Mouse (Mus musculus) 3134 (cell line): ENCODE measurements around the gene Zfp689.
"Not testable (repeated sequence)": the region's sequence is repeated elsewhere in the genome, so short reads cannot be mapped to it uniquely, and the experiment has no call there.

ENCODE experiments used
- DNase-seq: peaks from one replicate; pipeline ENCODE4 v3.0.0-alpha.2; 2011; ENCODE audit warnings: low spot score; ENCODE audit not compliant: insufficient read length; ENCODE audit errors: extremely low read depth

Gene Zfp689

DNA sequence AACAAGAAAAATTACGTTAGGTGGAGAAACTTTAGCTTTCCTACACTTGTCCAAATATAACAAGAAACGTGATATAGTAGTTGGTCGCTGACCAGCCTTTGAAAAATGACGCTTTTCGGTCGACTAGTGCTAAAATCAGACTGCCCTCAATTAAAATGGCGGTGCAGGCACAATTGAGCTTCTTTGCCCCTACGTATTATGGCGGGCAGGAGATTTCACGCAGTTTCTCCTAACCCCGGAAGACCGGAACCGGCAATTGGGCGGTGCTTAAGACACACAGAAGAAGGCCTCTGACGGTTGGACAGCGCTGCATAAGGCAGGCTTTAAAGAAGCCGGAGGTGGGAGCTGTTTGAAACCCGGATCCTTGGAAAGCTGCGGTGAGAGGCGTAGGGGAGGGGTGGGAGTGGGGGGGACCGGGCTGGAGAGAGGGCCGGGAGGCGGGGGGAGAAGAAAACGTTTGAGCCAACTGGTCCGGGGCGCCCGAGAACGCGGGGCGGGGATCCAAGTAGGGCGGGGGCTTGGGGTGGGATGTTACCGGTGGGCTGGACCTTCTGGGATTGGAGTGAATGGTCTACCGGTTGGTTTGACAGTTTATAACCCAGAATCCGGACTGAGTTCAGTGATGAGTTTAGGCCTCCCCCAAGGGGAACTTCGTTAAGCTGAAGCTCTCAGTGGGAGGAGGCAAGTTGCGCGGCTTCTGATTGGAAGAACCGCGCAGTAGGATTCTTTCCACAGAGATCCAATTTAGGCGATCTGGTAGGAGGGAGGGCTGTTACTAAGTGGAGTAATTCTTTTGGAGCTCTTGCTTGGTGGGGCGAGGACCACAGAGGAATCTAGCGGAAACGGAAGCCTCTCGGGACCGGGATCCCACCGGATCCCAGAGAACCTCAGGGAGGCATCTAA, 22.0 kb upstream of the Zfp689 start:
- peak; percentile 94 for DNase-seq

- peak; percentile 25 for DNase-seq
Observed at GRCm38 (mm10) chr7:127470011-127470715, 21.2 kb upstream of the Zfp689 start.

GRCm38 (mm10) chr7:127466606-127467005, 17.6 kb upstream of the Zfp689 start:
- no peak for DNase-seq

GRCm38 (mm10) chr7:127465670-127466069, 16.7 kb upstream of the Zfp689 start:
- not testable (repeated sequence) for DNase-seq

GRCm38 (mm10) chr7:127465191-127465590, 16.2 kb upstream of the Zfp689 start:
- DNase-seq = no peak

- not testable (repeated sequence) for DNase-seq
Observed at GRCm38 (mm10) chr7:127459311-127459710, 10.4 kb upstream of the Zfp689 start, which contains the start of gene Prr14. Prr14 (plus strand) TSS chr7:127459611.

- not testable (repeated sequence) for DNase-seq
Observed at GRCm38 (mm10) chr7:127458371-127459122, 9.6 kb upstream of the Zfp689 start.

DNA sequence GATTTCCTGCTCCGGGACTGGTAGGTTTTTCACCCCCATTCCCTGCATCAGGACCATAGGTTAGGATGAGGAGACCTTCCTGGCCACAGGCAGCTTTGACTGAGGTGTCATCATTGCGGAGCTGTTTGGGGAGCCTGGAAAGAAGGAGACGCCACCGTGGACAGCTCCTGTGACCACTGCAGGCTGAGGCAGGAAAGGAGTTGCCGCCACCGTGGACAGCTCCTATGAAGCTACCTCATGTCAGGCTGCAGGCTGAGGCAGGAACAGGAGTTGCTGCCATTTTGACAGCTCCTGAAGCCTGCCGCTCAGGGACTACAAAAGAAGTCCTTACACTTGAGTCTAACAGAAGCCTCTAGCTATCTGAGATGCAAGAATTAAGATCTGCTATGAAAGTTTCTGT, 5.9 kb upstream of the Zfp689 start:
- no peak for DNase-seq

DNA sequence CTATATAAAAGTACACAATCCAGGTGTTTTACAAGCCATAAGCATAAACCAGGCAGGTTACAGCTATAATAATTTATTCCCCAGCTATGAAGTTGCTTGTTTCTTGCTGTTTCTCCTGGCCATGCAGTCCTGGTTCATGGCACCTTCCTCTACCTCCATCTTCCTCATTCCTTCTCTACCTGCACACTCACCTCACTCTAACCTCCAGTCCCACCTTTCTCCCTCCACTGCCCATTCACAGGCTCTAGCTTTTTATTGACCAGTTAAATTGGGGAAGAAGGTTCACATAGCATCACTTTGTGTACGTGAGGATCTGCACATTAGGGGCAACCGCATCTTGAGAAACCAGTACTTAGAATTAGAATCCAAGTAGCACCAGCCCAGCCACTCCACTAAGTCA, 4.1 kb upstream of the Zfp689 start:
- DNase-seq = no peak

- no peak for DNase-seq
Observed at GRCm38 (mm10) chr7:127449966-127450365, 1.0 kb upstream of the Zfp689 start.

GRCm38 (mm10) chr7:127443976-127444375, 5.0 kb downstream of the Zfp689 start:
- no peak for DNase-seq

- no peak for DNase-seq
Observed at GRCm38 (mm10) chr7:127437724-127438123, 11.2 kb downstream of the Zfp689 start.

DNA sequence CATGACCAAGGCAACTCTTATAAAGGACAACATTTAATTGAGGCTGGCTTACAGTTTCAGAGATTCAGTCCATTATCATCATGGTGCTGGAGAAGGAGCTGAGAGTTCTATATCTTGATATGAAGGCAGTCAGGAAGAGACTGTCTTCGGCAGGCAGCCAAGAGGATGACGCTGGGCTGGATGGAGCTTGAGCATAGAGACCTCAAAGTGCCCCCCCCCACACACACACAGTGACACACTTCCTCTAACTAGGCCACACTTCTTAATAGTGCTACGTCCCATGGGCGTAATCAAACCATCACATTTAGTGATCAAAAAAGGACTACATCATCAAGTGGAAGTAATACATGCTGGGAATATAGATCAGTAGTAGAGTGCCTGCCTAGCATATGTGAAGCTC, 13.8 kb downstream of the Zfp689 start:
- DNase-seq = no peak

DNA sequence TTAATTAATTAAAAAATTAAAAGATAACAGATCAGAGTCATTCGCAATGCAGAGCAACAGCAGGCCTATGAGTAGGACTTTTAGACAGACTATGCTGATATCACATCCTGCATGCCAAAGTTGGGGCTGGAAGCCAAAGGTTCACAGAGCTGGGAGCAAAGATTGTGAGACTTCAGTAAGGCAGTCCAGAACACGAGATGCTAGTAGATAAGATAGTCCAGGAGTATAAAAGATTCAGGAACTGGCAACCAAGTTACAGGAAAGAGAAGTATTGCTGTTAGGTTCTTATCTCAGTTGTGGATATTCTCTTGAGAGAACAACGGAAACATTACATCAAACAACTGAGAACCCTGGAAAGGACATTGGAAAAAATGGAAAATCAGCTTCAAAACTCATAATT, 22.6 kb downstream of the Zfp689 start:
- DNase-seq = no peak

GRCm38 (mm10) chr7:127425911-127426310, 23.0 kb downstream of the Zfp689 start:
- DNase-seq = no peak

DNA sequence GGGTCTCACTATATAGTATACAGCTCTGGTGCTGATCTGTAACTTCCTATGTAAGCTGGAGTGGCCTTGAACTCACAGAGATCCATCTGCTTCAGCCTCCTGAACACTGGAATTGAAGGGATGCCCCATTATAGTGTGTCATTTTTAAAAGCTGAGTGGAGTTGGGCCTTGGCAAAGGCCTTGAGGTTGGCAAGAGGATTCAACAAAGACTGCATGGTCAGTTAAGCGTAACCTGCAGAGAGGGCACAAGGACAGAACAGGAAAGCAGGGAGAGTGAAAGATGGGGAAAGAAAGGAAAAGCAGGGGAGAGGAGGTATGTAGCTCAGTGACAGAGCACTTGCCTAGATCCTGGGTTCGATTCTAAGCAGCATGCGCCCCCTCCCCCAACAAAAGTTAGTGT, 23.7 kb downstream of the Zfp689 start:
- DNase-seq = no peak

DNA sequence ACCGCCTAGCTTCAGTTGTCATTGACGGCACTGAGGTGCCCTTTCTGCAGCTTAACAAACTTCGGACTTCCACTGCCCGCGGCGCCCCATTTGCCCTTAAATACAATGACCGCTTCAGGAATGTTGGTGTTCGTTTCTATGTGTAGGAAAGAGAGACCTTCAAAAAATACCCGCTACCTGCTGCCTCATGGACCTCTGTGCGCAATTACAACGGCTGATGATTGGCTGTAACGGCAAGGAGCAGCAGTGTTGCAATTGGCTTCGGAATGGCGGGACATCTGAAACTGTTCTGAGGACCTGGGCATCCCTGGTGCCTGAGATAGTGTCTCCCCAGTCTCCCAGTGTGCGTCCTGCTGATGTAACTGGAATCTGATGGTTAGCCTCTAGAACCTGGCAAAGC, 26.7 kb downstream of the Zfp689 start:
- no peak for DNase-seq

DNA sequence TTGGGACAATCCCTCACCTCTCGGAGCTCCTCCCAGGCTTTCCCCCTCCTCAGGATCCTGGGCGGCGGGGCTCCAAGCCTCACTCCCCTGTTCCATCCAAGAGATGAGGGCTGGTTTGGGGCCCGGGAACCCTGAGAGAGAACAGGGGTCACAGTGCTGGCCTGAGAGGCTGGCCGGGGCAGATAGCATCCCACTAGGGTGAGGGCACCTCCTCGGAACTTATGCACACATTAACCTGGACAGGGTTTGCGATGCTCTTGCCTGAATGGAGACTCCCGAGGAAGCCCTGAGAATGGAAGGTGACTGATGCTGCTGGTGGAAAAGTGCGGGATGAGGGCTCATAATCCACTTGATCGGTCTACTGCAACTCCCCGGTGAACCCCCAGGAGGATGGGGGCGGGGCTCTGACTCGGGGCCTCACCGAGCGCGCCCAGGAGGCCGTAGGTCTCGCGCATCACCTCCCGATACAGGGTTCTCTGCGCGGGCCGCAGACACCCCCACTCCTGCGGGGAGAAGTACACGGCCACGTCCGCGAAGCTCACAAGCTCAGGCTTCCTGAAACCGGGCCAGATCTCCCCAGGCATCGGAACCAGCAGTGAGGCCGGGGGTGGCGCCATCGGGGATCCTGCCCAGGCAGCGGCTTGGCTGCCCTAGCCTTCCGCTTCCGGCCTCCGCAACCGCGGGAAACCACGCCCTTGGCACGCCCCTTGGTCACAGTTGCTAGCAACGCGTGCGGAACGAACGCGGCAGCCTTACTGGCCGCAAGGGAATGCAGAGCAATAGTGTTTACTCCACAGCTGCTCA, 27.4 kb downstream of the Zfp689 start, which contains the start of gene Zfp688:
Zfp688 (minus strand) TSS at position 681 of the 804 bp plus-strand sequence.
- peak; percentile 92 for DNase-seq

- DNase-seq = no peak
Observed at GRCm38 (mm10) chr7:127411418-127411817, 37.5 kb downstream of the Zfp689 start.
